Mouse (Mus musculus) splenic B cell, adult 2 months (primary cell): ENCODE measurements around the gene Ubap1l.

ENCODE experiments used
- DNase-seq: peaks from one replicate; pipeline ENCODE4 v3.0.0-alpha.2; 2011; ENCODE audit warnings: low read depth, low spot score
- H3K27me3 ChIP-seq: 2 replicates; pipeline ENCODE4 v1.6.1; 2012; ENCODE audit warnings: mild to moderate bottlenecking, low read length, moderate library complexity, mixed read lengths; ENCODE audit not compliant: control insufficient read depth, poor library complexity, insufficient read depth, severe bottlenecking
- H3K36me3 ChIP-seq: 2 replicates; pipeline ENCODE4 v1.6.1; 2012; ENCODE audit warnings: mild to moderate bottlenecking, low read length, moderate library complexity, mixed read lengths; ENCODE audit not compliant: control insufficient read depth, poor library complexity, insufficient read depth, severe bottlenecking

The Ubap1l gene

GRCm38 (mm10) chr9:65419633-65420032, 58.8 kb downstream of the Ubap1l start:
- H3K27me3 ChIP-seq, result no peaks in the 10 kb centered on the region
- no peak for DNase-seq
- H3K36me3 ChIP-seq, result no peaks in the 10 kb centered on the region

- DNase-seq, result no peak
- no peaks in the 10 kb centered on the region for H3K36me3 ChIP-seq
- H3K27me3 ChIP-seq, result no peaks in the 10 kb centered on the region
These were observed 62.1 kb downstream of the Ubap1l start, which contains the start of gene Slc51b for GRCm38 (mm10) chr9:65422760-65423501. Gene Slc51b, minus strand, starts transcription at chr9:65422955.

GRCm38 (mm10) chr9:65424393-65424792, 63.6 kb downstream of the Ubap1l start:
- peak; percentile 22 for DNase-seq
- Histone ChIP-seq H3K36me3 (no peaks in the 10 kb centered on the region), H3K27me3 (no peaks in the 10 kb centered on the region)

GRCm38 (mm10) chr9:65427511-65427910, 66.7 kb downstream of the Ubap1l start:
- H3K27me3 ChIP-seq, result no peaks in the 10 kb centered on the region
- DNase-seq, result no peak
- H3K36me3 ChIP-seq, result no peaks in the 10 kb centered on the region

- DNase-seq, result no peak
- Histone ChIP-seq H3K27me3 (no peaks in the 10 kb centered on the region), H3K36me3 (no peaks in the 10 kb centered on the region)
These were observed 67.2 kb downstream of the Ubap1l start for GRCm38 (mm10) chr9:65428003-65428402.
